Mouse (Mus musculus) megakaryocyte, embryonic 14.5 days (primary cell): ENCODE data around the gene Tmem81.

ENCODE experiments used
- FLI1 ChIP-seq: IDR thresholded peaks from 2 replicates; pipeline ENCODE4 v1.6.1; 2012; ENCODE audit warnings: low read length, inconsistent platforms, mixed read lengths
- GATA1 ChIP-seq: IDR thresholded peaks from 3 replicates; pipeline ENCODE4 v1.6.1; 2012; ENCODE audit warnings: mixed read lengths, low read length, inconsistent platforms, borderline replicate concordance

GRCm38 (mm10) chr1:132469519-132469918, 36.5 kb upstream of the Tmem81 start:
- TF ChIP-seq GATA1 (no peak), FLI1 (no peak)
